Mouse (Mus musculus) heart, embryonic 16.5 days (tissue): Measurements from ENCODE around the gene Chrnb2. TPM values are rescaled to one million over a fixed set of nuclear protein-coding genes. Genes with fewer than 3 reads are reported as not detected.

Experiments
- ATAC-seq: fragments of 200-750 bp; cut with Nextera tagmentation; replicated peaks from 2 replicates; pipeline ENCODE4 v1.8.0; 2017; ENCODE audit warnings: moderate number of reproducible peaks; ENCODE audit not compliant: insufficient read depth, low FRiP score; ENCODE audit errors: extremely low read depth
- H3K27ac ChIP-seq: fragments of 300-500 bp; sonication (generic); 2 replicates; pipeline ENCODE4 v1.5.1; 2014; ENCODE audit warnings: mild to moderate bottlenecking, low read length, control low read depth, moderate library complexity
- H3K27me3 ChIP-seq: fragments of 300-500 bp; sonication (generic); 2 replicates; pipeline ENCODE4 v1.6.1; 2014; ENCODE audit warnings: low read length, mixed read lengths; ENCODE audit not compliant: control insufficient read depth, insufficient read depth
- H3K36me3 ChIP-seq: fragments of 300-500 bp; sonication (generic); 2 replicates; pipeline ENCODE4 v1.6.1; 2014; ENCODE audit not compliant: control insufficient read depth, insufficient read depth
- H3K4me1 ChIP-seq: fragments of 300-500 bp; sonication (generic); 2 replicates; pipeline ENCODE4 v1.6.1; 2014; ENCODE audit warnings: low read length, mixed read lengths; ENCODE audit not compliant: control insufficient read depth, insufficient read depth
- H3K4me2 ChIP-seq: fragments of 300-500 bp; sonication (generic); 2 replicates; pipeline ENCODE4 v1.6.1; 2014; ENCODE audit warnings: low read depth, mild to moderate bottlenecking, control low read depth, low read length
- H3K4me3 ChIP-seq: fragments of 300-500 bp; sonication (generic); 2 replicates; pipeline ENCODE4 v1.5.1; 2014; ENCODE audit warnings: mild to moderate bottlenecking, control low read depth, low read length
- H3K9ac ChIP-seq: fragments of 300-500 bp; sonication (generic); 2 replicates; pipeline ENCODE4 v1.6.1; 2014; ENCODE audit warnings: low read length, control low read depth
- H3K9me3 ChIP-seq: fragments of 300-500 bp; sonication (generic); replicated peaks from 2 replicates; pipeline ENCODE4 v1.6.1; 2016; ENCODE audit warnings: low read length; ENCODE audit not compliant: control insufficient read depth
- WGBS: fragments of 180-500 bp; shearing (Covaris S2); extraction: QIAGEN DNeasy Blood & Tissue Kit; methylation state at CpG from one replicate; pipeline ENCODE4 v1.1.7; 2014; 5-methylcytosine and 5-hydroxymethylcytosine counted together
- polyA plus RNA-seq: library from polyadenylated mRNA; unstranded; fragments of >200 nt; fragmentation: Nextera tagmentation; extraction: Ambion mirVana; gene quantifications from 2 replicates; pipeline ENCODE4 v1.2.1, GENCODE M21; 2015

Gene Chrnb2
- polyA plus RNA-seq, 1 experiment from 2014 or later = 0.29 TPM

- Histone ChIP-seq H3K27me3 (no peaks in the 10 kb centered on the region), H3K4me2 (peak within 1 kb of the TSS; percentile 92), H3K4me1 (peaks cover 27% of the 10 kb centered on the region), H3K36me3 (peaks cover 17% of the 10 kb centered on the region), H3K4me3 (peak within 1 kb of the TSS; percentile 75), H3K9ac (peak within 1 kb of the TSS; percentile 92), H3K9me3 (no peaks in the 10 kb centered on the region), H3K27ac (peak within 1 kb of the TSS; percentile 95)
- peak; percentile 93 for ATAC-seq
- WGBS = under 1% methylated on average over 67 of the region's 90 CpGs
Observed at GRCm38 (mm10) chr3:89772968-89773709, 8.7 kb upstream of the Chrnb2 start, which contains the start of gene Ube2q1. Gene Ube2q1, plus strand, starts transcription at chr3:89773616.

DNA sequence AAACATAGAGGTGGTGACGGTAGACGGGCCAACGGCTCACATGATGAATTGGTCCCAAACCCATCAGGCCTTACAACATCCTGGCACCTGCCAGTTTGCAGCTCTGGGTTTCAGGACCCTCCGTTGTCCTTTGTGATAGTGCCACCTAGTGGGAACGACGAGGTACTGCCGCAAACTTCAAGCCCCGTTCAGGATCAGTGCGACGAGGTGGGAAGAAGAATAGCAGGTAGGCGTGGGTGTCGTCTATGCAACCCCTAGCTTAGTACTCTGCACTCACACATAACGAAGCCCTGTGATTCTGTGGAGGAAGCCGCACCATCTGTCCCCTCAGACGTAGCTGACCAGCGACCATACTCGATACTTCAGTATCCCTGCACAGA is 8.1 kb upstream of the Chrnb2 start:
- Histone ChIP-seq H3K36me3 (peaks cover 13% of the 10 kb centered on the region), H3K4me1 (peaks cover 27% of the 10 kb centered on the region), H3K27ac (peak overlapping the region; percentile 95), H3K27me3 (no peaks in the 10 kb centered on the region), H3K4me2 (peak overlapping the region; percentile 92), H3K9me3 (no peaks in the 10 kb centered on the region), H3K9ac (peak overlapping the region; percentile 92), H3K4me3 (peak overlapping the region; percentile 75)
- ATAC-seq = peak; percentile 57
- whole genome bisulfite sequencing = under 1% methylated on average over 17 of the region's 17 CpGs

GRCm38 (mm10) chr3:89770425-89771002 is 6.1 kb upstream of the Chrnb2 start:
- H3K4me3 ChIP-seq = no peak overlapping the region
- H3K27ac ChIP-seq = no peak overlapping the region
- ATAC-seq = no peak
- no peak overlapping the region for H3K4me2 ChIP-seq
- no peak overlapping the region for H3K9ac ChIP-seq
- H3K27me3 ChIP-seq = peaks cover 2% of the 10 kb centered on the region
- H3K9me3 ChIP-seq = no peaks in the 10 kb centered on the region
- peaks cover 23% of the 10 kb centered on the region for H3K4me1 ChIP-seq
- H3K36me3 ChIP-seq = no peaks in the 10 kb centered on the region
- WGBS = 42% methylated on average over 2 of the region's 2 CpGs

DNA sequence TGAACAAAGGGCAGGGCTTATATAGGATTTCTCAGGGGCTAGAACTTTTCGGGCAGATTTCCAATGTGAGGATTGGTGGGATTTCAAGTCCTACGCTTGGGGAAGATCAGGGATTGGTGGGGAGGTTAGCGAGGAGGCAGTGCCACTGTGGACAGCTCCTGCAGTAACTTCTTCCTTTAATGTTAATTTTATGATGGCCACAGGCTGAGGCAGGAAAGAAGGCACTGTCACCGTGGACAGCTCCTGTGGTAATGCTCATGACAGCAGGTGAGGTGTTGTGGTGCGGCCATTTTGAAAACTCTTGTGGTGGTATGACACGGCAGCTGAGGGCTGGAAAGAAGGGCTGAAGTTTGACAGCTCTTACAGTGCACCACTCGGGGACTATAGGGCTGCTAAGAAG is 5.2 kb upstream of the Chrnb2 start:
- H3K27ac ChIP-seq = no peak overlapping the region
- H3K4me3 ChIP-seq = no peak overlapping the region
- H3K36me3 ChIP-seq = no peaks in the 10 kb centered on the region
- H3K4me1 ChIP-seq = peaks cover 13% of the 10 kb centered on the region
- no peak overlapping the region for H3K9ac ChIP-seq
- no peaks in the 10 kb centered on the region for H3K9me3 ChIP-seq
- ATAC-seq = no peak
- peaks cover 11% of the 10 kb centered on the region for H3K27me3 ChIP-seq
- no peak overlapping the region for H3K4me2 ChIP-seq
- WGBS = 63% methylated on average over 7 of the region's 7 CpGs

- ATAC-seq = no peak
- Histone ChIP-seq H3K27me3 (peaks cover 12% of the 10 kb centered on the region), H3K4me1 (no peaks in the 10 kb centered on the region; the same call in 1 of the 2 replicates), H3K36me3 (no peaks in the 10 kb centered on the region), H3K9me3 (no peaks in the 10 kb centered on the region), H3K27ac (no peak overlapping the region), H3K9ac (no peak overlapping the region), H3K4me2 (no peak overlapping the region), H3K4me3 (no peak overlapping the region)
- 58% methylated on average over 3 of the region's 3 CpGs for WGBS
Observed at GRCm38 (mm10) chr3:89759786-89760185, 4.6 kb downstream of the Chrnb2 start.

- H3K4me1 ChIP-seq = no peaks in the 10 kb centered on the region
- H3K36me3 ChIP-seq = no peaks in the 10 kb centered on the region
- no peak for ATAC-seq
- no peak overlapping the region for H3K4me2 ChIP-seq
- H3K9me3 ChIP-seq = no peaks in the 10 kb centered on the region
- WGBS = 69% methylated on average over 2 of the region's 2 CpGs
- no peak overlapping the region for H3K27ac ChIP-seq
- no peaks in the 10 kb centered on the region for H3K27me3 ChIP-seq
- no peak overlapping the region for H3K4me3 ChIP-seq
- H3K9ac ChIP-seq = no peak overlapping the region
Observed at GRCm38 (mm10) chr3:89757851-89758250, 6.6 kb downstream of the Chrnb2 start.

GRCm38 (mm10) chr3:89755283-89755682 is 9.1 kb downstream of the Chrnb2 start:
- Histone ChIP-seq H3K4me3 (no peak overlapping the region), H3K27ac (no peak overlapping the region), H3K9ac (no peak overlapping the region), H3K9me3 (no peaks in the 10 kb centered on the region), H3K4me1 (no peaks in the 10 kb centered on the region), H3K27me3 (no peaks in the 10 kb centered on the region), H3K4me2 (no peak overlapping the region), H3K36me3 (peaks cover 13% of the 10 kb centered on the region)
- no peak for ATAC-seq
- 67% methylated on average over 6 of the region's 6 CpGs for WGBS

- no peaks in the 10 kb centered on the region for H3K4me1 ChIP-seq
- no peaks in the 10 kb centered on the region for H3K27me3 ChIP-seq
- H3K27ac ChIP-seq = no peak overlapping the region
- H3K4me3 ChIP-seq = no peak overlapping the region
- no peak overlapping the region for H3K9ac ChIP-seq
- ATAC-seq = no peak
- no peak overlapping the region for H3K4me2 ChIP-seq
- H3K9me3 ChIP-seq = no peaks in the 10 kb centered on the region
- peaks cover 25% of the 10 kb centered on the region for H3K36me3 ChIP-seq
- WGBS = 30% methylated on average over 1 of the region's 1 CpGs
Observed at GRCm38 (mm10) chr3:89752307-89752706, 12.1 kb downstream of the Chrnb2 start.

- ATAC-seq = no peak
- no peak overlapping the region for H3K27ac ChIP-seq
- WGBS = 90% methylated on average over 6 of the region's 6 CpGs
- no peaks in the 10 kb centered on the region for H3K27me3 ChIP-seq
- no peak overlapping the region for H3K4me2 ChIP-seq
- peaks cover 2% of the 10 kb centered on the region; the same call in 1 of the 2 replicates for H3K4me1 ChIP-seq
- H3K9ac ChIP-seq = no peak overlapping the region
- H3K9me3 ChIP-seq = no peaks in the 10 kb centered on the region
- peaks cover 36% of the 10 kb centered on the region for H3K36me3 ChIP-seq
- H3K4me3 ChIP-seq = no peak overlapping the region
Observed at GRCm38 (mm10) chr3:89738509-89738908, 25.9 kb downstream of the Chrnb2 start.
